Mouse (Mus musculus): Measurements from ENCODE around the gene Vps72.

The Vps72 gene

GRCm38 (mm10) chr3:95164840-95165239 is 54.0 kb downstream of the Vps72 start:
- no peak for DNase-seq (ENCODE audit: low read depth, low spot score)

DNA sequence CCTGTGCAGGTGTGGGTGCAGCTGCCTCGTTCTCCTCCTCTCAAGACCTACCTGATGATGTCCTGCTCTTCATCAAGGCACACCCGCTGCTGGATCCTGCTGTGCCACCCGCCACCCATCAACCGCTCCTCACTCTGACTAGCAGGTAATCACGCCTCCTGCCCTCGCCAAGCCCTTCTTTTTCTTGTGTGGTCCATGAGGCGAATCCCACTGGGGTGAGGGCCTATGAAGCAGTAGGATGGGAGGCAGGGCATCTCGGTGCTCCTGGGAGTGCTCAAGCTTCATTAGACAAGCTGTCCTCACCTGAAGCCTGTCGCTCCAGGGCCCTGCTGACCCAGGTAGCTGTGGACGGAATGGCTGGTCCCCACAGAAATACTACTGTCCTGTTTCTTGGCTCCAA is 59.2 kb downstream of the Vps72 start:
- DNase-seq (ENCODE audit: low read depth, low spot score), result no peak

DNA sequence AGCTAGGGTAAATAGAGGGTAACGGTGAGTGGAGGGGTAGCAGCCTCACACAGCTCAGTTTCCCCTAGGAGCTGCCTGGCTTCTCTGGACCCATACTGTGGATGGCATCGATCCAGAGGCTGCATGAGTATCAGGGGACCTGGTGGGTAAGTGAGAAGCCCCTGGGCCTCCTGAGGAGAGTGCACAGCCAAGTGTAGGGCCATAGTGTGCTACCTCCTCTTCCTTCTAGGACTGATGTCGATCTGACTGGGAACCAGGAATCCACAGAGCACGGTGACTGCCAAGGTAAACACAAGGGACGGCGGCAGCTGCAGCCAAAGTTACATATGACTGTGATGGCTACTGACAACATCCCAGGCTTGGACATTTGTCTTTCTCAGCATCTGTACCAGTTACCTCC is 60.3 kb downstream of the Vps72 start:
- no peak for DNase-seq (ENCODE audit: low read depth, low spot score)
